Mouse (Mus musculus) bone marrow, adult 2 months (tissue): ENCODE measurements around the gene Ciita. TPM values are rescaled to one million over a fixed set of nuclear protein-coding genes. Genes with fewer than 3 reads are reported as not detected.

Experiments used
- H3K27ac ChIP-seq: fragments of 200-500 bp; 2 replicates; pipeline ENCODE4 v1.5.1; 2012; ENCODE audit warnings: low read depth, mild to moderate bottlenecking, control low read depth, inconsistent platforms, low read length; ENCODE audit not compliant: control insufficient read depth, poor library complexity, insufficient read depth
- H3K4me1 ChIP-seq: fragments of 200-500 bp; 2 replicates; pipeline ENCODE4 v1.6.1; 2011; ENCODE audit warnings: low read length; ENCODE audit not compliant: control insufficient read depth, insufficient read depth
- H3K4me3 ChIP-seq: fragments of 200-500 bp; replicated peaks from 2 replicates; pipeline ENCODE3; 2011; ENCODE audit warnings: mild to moderate bottlenecking, low read depth, low read length, control low read depth; ENCODE audit not compliant: control insufficient read depth
- CTCF ChIP-seq: fragments of 200-500 bp; IDR thresholded peaks from 2 replicates; pipeline ENCODE4 v1.5.1; 2011; ENCODE audit warnings: low read length, control low read depth; ENCODE audit not compliant: control insufficient read depth, insufficient read depth
- POLR2A ChIP-seq: fragments of 200-500 bp; IDR thresholded peaks from 2 replicates; pipeline ENCODE4 v1.6.1; 2011; ENCODE audit warnings: low read depth, mild to moderate bottlenecking, control low read depth, low read length, borderline replicate concordance; ENCODE audit not compliant: control insufficient read depth
- WGBS: fragments of 180-500 bp; shearing (Covaris S2); methylation state at CpG from one replicate; pipeline ENCODE4 v1.1.7; 2018; 5-methylcytosine and 5-hydroxymethylcytosine counted together
- polyA plus RNA-seq: library from polyadenylated mRNA; stranded (reverse); fragments of >200 nt; gene quantifications from 2 replicates; pipeline ENCODE4 v1.2.4, GENCODE M21; 2011; ENCODE audit warnings: low replicate concordance; ENCODE audit not compliant: missing spikeins, insufficient read depth, insufficient read length

Gene Ciita
- polyA plus RNA-seq, 1 experiment: 11.8 TPM

DNA sequence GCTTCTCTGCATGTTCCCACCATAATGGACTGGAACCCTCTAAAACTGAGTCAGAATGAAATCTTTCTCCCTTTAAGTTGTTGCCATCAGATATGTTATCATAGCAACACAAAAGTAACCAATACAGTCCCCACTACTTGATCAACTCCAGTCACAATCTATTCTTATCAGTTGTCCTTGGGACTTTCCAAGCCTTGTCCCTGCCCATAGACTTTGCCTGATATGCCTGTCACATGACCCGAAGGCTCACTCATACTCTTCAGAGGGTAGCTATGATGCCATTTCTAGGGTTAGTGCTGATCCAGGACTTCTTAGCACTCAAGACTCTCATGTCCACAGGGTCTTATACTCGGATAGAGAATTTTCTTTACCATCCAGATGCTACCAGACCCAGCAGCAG is 19.7 kb upstream of the Ciita start:
- Histone ChIP-seq H3K27ac (no peak overlapping the region), H3K4me1 (no peaks in the 10 kb centered on the region), H3K4me3 (no peak overlapping the region)
- 59% methylated on average over 2 of the region's 2 CpGs for WGBS
- TF ChIP-seq CTCF: no peak
- no peak for TF ChIP-seq POLR2A

GRCm38 (mm10) chr16:10461178-10461577 is 18.7 kb upstream of the Ciita start:
- no peak overlapping the region for H3K4me3 ChIP-seq
- 37% methylated on average over 2 of the region's 2 CpGs for WGBS
- no peak for TF ChIP-seq CTCF
- no peak for TF ChIP-seq POLR2A
- H3K27ac ChIP-seq: no peak overlapping the region
- H3K4me1 ChIP-seq: no peaks in the 10 kb centered on the region

GRCm38 (mm10) chr16:10465011-10465681 is 14.7 kb upstream of the Ciita start:
- TF ChIP-seq CTCF (no peak), POLR2A (no peak)
- no peak overlapping the region for H3K4me3 ChIP-seq
- H3K4me1 ChIP-seq: no peaks in the 10 kb centered on the region
- no peak overlapping the region for H3K27ac ChIP-seq
- 55% methylated on average over 4 of the region's 4 CpGs for WGBS

DNA sequence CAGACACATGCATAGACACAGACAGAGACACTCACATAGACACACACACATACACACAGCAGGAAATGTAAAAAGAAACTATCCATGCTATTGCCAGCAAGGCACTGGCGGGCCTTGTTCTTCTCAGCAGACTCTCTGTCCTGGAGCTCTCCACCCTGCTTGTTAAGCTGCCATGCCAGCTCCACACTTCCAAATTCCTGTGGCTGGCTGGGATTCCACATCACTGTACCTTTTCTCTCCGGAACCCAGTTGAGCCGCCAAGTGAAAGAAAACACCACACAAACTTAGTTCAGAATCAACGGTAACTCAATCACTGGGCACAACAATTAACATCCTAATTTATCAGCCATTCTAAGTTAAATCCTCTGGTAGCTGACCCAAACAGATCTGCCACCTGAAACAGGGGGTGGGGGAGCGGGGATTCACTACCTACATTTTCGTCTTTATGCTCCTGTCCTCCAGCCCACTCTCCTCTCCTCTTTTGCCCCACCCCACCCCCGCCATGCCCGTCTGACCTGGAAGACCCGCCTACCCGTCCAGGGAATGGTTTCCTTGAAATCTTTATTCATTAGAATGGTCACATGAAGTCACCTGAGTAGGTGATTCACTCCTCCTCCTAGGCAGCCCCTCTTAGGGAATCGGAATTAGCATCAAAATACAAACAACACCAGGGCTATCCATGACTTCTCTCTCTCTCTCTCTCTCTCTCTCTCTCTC is 12.3 kb upstream of the Ciita start:
- TF ChIP-seq CTCF (no peak), POLR2A (no peak)
- WGBS: 73% methylated on average over 11 of the region's 11 CpGs
- H3K4me3 ChIP-seq: no peak overlapping the region
- no peak overlapping the region for H3K27ac ChIP-seq
- H3K4me1 ChIP-seq: no peaks in the 10 kb centered on the region

DNA sequence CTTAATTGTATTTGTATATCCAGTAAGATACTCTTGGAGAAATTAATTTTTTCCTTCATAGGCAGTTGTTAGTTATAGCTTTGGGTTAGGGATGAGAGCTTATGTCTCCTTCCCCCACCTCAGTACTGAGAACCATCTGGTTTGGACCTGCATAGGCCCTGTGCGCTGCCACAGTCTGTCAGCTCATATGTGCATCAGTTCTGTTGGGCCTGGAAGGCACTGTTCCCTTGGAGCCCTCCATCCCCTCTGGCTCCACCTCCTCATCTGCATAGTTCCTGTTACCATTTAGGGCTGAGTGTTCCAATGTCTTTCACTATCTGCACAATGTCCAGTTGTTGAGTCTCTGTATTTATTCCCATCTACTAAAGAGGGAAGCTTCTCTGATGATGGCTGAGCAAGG is 11.7 kb upstream of the Ciita start:
- TF ChIP-seq CTCF: no peak
- no peak for TF ChIP-seq POLR2A
- Histone ChIP-seq H3K4me1 (no peaks in the 10 kb centered on the region), H3K4me3 (no peak overlapping the region), H3K27ac (no peak overlapping the region)
- 94% methylated on average over 1 of the region's 1 CpGs for WGBS

DNA sequence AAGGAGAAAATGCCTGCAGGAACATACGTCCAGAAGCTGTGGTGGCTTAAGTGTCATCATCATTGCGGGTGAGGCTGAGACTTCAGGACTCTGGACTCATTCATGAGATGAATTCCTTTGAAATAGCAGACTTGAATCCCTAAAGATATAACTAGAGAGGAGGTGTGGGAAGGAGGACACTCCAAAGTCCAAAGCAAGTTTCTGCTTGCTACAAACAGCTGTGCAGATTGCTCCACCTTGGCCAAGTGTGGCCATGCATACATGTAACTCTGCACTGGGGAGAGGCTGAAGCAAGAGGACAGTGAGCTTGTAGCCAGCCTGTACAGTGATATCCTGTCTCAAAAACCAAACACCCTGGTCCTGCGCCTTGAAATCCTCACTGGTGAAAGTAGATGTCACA is 7.9 kb upstream of the Ciita start:
- WGBS: 86% methylated on average over 3 of the region's 3 CpGs
- Histone ChIP-seq H3K4me1 (no peaks in the 10 kb centered on the region), H3K27ac (no peak overlapping the region), H3K4me3 (no peak overlapping the region)
- TF ChIP-seq CTCF (no peak), POLR2A (no peak)

GRCm38 (mm10) chr16:10474956-10475355 is 4.9 kb upstream of the Ciita start:
- WGBS: 70% methylated on average over 3 of the region's 3 CpGs
- no peaks in the 10 kb centered on the region; the same call in 1 of the 2 replicates for H3K4me1 ChIP-seq
- no peak overlapping the region for H3K4me3 ChIP-seq
- TF ChIP-seq POLR2A: no peak
- TF ChIP-seq CTCF: no peak
- no peak overlapping the region for H3K27ac ChIP-seq

DNA sequence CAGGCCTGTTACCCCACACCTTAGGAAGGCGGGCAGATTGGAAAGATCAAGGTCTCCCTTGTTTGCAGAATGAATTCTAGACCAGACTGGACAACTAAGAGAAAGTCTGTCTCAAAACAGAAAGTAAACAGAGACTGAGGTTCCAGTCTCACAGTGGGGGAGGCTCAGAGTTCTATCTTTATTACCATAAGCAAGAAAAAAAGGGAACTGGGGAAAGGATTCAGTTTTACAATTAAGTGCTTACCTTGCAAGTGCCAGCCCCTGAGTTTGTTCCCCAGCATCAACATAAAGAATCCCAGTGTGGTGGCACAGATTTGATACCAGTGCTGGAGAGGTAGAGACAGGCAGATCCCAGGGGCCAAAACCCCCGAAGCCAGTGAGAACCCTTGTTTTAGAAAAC is 3.9 kb upstream of the Ciita start:
- TF ChIP-seq CTCF (no peak), POLR2A (no peak)
- 54% methylated on average over 2 of the region's 2 CpGs for WGBS
- H3K4me1 ChIP-seq: no peaks in the 10 kb centered on the region; the same call in 1 of the 2 replicates
- no peak overlapping the region for H3K27ac ChIP-seq
- no peak overlapping the region for H3K4me3 ChIP-seq
